Mouse (Mus musculus): ENCODE measurements around the gene Opcml.

Opcml gene
- long read RNA-seq, experiment 1 = 0 reads
- long read RNA-seq, experiment 2, partial matches to known transcripts = 0 of 1 reads
- long read RNA-seq, experiment 2, other reads (novel, unspliced or antisense) = 1 of 1 reads

DNA sequence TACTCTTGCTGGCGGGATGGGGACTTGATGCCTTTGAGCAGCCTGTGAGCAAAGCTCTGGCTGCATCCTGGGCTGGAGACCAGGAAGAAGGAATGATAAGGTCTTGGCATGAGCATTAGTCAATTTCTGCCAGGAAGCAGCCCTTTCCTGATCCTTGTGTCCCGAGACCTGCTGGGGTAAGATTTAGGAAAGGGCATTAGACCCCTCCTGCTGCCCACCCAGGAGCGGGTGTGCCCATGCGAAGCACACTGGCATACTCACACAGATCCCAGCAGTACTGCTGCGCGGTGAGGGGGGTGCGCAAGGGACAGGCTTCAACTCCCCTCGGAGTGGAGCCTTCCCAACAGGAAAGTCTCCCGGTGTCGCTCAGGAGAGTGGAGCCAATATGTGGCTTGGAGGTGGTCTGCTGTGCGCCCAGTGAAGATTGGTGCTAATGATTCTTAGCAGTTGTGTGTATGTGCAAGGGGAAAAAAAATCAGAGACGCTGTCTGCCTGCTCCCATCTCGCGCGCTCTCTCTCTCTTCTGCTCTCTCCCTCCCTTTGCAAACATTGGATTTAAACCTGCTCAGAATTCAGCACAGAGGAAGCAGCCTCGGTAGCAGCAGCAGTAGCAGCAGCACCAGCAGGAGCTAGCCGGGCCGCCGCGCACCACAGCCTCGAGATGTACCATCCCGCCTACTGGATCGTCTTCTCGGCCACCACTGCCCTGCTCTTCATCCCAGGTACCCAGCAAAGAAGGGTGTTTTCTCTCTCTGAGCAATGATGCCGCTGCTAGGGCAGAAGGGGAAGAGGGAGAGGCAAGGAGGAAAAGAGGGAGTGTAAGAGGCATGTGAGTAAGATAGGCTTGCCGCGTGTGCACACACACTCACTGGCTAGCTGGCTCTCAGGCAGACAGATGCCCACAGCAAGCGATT lies at the start of gene Opcml:
Opcml (plus strand) TSS at position 51 of the 914 bp plus-strand sequence.
- intact Hi-C loops (cut with DNase I) = no loop called here

DNA sequence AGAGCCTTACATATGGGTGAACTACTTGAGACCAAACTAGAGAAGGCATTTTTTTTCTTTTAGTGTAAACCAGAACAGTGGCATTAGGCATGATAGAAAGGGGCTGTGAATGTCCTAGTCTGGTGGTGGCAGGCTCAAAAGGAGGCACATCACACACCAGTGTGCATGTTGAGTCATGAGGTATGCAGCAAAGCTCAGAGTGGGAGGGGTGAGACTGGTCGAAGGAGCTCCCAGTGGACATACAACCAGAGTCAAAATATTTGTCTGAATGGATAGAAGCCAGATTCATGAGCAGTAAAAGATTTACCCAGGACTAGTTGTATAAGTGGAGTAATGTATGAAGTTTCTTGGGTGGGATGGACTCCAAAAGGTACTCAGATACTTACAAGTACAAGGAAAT lies 31.9 kb upstream of the Opcml start:
- intact Hi-C loops (cut with DNase I) = no loop called here

DNA sequence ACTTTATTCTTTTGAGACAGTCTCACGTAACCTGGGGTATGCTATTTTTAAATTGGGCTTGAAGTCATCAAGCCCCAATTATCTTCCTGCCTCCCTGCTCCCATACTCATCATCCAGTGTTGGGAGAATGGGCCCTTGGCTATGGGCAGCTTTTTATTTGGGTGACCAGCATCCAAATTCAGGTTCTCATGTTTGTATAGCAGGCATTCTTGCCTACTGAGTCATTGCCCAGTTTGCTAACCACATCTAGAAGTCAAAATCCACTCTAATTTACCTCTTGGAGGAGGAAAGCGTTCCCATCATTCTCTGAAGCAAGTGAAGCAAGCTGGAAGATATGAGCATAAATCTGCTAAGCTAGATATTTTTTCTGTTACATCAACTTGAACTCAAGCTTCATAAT lies 29.4 kb upstream of the Opcml start:
- intact Hi-C loops (cut with DNase I) = no loop called here

DNA sequence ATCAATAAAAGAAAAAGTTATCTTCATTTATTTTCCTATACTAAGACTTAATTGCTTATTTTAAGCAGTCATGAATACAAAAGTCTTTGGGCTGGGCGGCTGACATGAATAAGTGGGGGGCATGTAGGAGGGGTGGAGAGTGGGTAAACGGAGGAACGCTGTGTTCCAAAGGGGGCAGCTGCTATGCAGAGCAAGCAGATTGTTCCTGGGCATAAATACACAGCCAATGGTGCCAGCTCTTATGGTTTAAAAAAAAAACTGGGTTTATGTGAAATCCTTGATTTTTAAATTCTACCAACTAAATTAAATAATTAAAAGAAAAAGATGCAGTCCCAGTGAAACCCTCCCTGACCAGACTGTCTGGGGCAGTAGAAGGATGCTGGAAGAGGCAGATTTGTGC lies 24.1 kb upstream of the Opcml start:
- intact Hi-C loops (cut with DNase I) = no loop called here

DNA sequence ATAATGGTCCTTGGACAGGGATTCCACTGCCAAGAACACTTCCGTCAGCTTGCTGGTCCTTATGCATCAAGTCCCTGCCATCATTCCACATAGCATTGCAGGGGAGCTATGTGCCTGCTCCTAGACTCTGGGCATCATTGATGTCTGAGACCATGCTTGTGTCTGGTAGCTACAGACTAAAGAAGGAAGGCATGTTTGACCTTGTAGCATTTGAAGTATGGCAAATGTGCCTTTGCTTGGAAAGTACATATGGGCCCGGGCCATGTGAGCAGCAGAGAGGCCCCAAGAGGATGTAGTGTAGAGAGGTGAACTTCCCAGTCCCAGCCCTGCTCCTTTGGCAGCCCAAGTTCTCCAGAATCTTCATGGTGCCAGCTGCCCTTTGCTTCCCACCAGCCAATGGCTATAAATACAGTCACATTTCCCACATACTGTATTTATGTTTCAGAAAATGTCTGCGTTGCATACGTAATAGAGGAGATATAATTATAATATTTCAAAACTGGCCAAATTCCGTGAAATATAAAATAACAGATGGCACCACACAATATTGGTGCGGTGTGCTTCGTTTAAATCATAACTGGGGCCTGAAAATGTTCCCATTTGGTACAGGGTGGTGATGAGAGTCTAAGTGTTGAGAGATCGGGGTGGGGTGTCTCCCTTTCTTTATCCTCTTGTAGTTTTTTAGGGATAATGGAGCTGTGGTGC lies 23.2 kb upstream of the Opcml start:
- intact Hi-C loops (cut with DNase I) = no loop called here

DNA sequence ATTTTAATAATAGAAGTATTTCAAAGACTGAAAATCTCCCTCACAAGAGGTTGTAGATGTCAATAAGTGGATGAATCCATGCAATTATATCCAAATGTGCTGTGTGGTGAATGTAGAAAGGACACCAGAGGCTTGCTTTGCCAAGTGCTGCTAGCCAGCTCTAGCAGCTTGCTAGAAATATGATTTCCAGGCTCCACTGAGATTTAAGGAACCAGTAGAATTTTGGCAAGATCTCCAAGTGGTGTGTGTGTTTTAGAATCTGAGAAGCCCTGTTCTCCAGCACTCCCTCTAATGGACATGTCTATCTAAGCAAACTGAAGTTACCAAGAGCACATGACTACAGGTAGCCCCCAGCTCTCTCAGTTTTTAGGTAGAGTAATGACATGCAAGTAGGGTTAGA lies 21.8 kb upstream of the Opcml start:
- intact Hi-C loops (cut with DNase I) = no loop called here

DNA sequence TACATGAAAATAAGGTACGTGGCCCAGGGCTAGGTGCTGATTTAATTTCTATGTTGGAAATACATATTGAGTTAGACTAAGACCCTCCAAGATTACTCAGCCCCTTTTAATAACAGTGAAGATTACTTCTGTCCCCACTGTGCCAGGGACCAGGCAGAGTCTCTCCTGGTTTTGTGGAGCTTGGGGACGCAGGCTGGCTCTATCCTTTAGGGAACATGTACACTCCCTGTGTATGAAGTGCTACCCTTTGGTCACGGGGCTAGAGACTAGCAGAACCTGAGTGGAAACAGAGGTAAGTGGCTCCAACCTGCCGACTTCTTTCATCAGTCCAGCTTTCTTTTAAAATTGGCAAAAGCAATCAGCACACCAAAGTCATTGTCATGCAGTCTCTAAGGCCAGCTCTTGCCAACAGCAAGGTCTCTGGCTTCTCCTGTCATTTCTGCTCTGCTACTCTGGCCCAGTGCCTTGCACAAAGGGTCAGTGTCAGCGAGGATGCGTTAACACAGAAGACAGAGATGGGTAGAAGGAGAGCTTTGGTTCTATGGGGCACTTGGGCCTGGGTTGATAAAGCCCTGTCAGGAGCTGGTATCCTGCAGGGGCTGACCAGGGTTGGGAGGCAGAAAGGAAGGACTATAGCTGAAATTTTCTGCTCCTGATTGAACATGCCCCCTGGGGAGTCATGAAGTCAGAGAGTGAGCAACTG lies 9.1 kb upstream of the Opcml start:
- intact Hi-C loops (cut with DNase I) = no loop called here

DNA sequence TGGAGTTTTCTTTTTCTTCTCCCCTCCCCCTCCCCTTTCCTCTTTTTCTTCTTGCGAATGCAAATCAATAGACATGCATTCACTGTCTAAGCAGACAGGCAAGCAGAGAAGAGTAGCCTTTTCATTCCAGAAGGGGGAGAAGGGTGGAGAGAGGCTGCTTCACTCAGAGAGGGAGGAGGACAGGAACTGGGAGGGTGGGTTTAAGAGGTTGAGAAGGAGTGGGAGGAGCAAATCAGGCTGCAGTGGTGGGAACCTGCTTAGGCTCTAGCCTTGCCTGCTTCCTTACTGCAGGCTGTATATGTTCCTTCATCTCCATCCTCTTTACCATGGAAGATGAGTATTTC lies 8.6 kb upstream of the Opcml start:
- intact Hi-C loops (cut with DNase I) = no loop called here

DNA sequence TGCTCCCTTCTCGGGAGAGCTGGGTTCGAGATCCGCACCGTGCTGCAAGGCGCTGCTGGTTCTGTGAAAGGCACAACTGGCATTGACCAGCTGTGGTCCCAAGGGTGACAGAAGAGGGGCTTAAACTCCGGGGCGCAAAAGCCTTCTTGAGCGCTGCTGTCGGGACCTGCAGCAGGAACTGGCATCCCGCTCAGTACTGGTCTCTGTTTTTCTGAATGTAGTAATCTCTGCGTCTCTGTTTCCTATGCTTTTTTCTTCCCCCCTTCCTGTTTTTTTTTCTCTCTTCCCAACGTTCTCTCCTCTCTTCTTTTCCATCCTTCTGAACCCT lies 1.0 kb downstream of the Opcml start:
- intact Hi-C loops (cut with DNase I) = no loop called here

DNA sequence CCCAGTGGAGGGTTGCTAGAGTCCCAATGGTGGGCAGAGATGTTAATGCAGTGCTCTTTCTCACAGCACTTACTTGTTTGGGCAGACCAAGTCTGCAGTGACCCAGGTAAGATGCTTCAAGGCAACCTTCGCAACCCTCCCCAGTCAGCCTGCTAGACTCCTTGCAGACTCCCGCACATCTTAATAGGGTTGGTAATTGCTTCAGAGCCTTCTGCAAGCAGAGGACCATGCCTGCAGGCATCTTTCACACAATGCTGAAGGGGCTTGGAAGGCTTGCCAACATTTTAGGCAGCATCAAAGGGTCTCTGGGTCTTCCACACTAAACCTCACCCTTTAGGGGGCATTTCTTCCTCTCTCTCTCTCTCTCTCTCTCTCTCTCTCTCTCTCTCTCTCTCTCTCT lies 1.7 kb downstream of the Opcml start:
- intact Hi-C loops (cut with DNase I) = no loop called here

DNA sequence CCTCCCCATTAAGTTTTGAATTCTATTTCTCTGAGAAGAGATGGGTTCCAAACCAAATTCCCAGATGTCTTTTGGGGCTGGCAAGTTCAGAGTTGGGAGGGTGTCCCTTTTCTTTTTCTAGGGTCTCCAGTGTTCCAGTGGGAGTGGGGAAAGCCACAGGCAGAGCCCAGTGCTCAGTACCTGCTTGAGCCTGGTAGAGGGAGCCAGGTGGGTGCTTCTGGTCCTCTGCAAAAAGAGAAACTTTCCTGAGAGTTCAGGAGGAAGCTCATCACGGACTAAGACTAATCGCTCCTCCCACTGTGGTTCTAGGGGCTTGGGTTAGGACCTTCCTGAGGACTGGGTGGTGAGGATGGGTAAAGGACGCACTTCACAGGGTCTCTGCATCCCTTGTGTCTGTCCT lies 2.4 kb downstream of the Opcml start:
- intact Hi-C loops (cut with DNase I) = no loop called here

DNA sequence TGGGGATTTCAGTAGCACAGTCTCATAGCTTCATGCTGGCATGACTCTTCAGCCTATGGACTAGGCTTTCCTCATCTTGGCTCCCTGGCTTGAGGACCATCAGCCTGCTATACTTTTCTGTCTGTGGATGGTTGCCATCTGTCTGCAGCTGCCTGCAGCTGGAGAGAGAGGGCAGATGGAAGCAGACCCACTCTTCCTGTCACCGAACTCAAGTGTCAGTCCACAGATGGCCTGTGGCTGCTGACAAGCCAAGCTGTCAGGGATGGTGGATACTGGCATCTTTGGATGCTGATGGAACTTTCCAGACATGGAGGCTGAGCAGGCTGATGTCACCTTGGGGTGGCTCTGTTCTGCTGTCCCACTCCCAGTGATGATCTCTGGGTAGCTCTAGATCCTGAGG lies 6.0 kb downstream of the Opcml start:
- intact Hi-C loops (cut with DNase I) = no loop called here

DNA sequence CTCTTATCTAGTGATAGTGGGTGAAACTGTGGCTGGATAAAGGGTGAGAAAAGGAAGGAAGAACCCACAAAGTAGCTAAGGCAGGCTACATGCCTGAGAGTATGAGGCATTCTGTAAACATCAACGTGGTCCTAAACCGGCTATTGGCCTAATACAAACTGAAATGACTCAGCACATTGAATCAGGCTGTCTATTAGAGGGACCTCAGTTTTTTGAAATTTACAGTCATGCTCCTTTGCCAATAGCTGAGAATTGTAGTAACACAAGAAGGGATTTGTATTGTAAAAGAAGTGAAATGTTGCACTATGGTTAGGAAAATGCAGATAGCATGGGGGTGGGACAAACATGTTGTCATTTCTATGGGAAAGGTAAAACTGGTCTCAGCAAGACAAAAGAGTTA lies 10.4 kb downstream of the Opcml start:
- intact Hi-C loops (cut with DNase I) = no loop called here

DNA sequence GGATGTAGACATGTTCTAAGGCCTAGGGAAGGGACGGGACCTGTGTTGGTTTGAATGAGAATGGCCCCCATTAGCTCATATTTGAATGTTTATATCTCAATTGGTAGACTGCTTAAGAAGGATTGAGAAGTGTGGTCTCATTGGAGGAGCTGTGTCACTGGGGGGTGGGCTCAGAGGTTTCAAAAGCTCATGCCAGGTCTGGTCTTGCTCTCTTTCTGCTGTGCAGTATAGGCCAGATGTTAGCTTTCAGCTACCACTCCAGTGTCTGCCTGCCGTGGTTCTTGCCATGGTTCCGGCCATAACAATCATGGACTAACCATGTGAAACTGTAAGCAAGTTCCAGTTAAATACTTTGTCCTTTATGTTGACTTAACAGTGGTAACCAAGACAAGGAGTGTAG lies 11.2 kb downstream of the Opcml start:
- intact Hi-C loops (cut with DNase I) = no loop called here

DNA sequence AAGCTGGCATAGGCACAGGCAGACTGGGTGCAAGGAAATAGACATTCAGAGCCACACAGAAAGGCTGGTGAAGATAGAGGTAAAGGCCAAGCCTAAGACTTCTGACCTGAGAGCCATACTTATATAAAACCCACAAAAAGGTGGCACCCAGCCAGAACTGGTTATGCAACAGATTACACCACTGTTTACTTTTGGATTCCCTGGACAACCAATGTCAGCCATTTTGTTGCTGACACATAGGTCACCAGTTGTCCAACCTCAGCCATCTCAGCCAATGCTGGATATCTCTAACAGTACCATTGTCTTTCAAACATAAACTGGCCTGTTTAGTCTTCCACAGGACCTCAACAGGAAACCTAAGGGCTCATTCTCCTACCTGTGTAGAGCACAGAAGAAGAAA lies 11.8 kb downstream of the Opcml start:
- intact Hi-C loops (cut with DNase I) = no loop called here

DNA sequence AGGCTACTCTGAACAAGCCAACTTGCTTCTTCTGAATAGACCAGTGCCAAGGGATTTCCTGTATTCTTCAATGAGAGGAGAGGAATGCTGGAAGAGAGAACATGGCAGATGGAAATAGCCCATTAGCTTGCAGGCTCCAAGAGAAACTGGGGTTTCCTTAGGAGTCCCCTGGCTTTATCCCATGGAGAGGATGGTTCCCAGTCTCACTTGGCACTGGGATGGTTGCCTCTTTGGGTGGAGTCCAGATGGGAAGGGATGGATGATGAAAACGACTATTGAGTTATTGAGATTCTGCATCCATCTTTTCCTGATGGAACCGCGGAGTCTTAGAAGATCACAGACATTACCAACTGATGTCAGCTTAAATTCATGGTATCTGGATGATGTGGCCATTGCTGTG lies 13.9 kb downstream of the Opcml start:
- intact Hi-C loops (cut with DNase I) = no loop called here

DNA sequence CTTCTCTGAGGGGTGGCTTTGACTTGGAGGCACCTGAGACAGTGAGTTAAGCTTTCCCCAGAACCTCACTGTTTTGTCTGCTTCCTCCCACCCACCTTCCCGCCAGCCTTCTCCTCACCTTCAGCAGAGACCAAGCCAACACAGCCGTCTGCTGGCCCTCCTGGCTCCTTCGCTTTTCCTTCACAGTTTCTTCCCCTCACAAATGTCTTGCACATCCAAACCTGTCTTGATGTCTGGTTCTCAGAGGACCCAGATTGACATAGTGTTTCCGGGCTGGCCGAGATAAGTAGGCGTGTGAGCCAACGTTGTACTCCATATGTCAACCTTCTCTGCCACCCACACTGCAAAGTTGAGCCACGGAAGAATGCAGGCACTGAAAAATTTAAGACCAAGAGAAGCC lies 19.2 kb downstream of the Opcml start:
- intact Hi-C loops (cut with DNase I) = no loop called here

DNA sequence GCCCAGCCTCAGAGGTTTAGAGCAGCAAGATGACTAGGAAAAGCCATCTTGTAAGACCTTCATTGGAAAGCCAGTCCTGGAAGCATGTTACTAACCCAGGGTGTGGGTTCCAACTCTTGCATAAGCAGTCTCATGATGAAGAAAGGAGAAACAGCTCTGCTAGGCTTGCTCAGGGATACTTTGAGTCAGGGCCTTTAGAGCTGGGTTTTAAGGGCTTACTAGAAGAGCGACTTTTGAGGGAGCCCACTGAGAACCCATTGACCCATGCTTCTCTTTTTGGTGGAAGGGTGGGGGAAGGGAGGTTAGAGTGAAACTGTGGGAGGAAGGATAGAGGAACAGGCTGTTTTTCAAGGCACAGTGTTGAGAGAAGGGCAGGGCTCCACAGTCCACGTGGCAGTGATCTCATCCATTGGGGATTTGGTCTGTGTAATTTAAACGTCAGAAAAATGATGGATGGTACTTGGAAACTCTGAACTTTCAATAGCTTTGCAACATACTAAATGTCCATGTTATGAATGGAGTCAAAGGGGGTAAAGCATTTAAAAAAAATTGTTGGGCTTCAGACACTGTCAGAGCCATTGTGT lies 22.7 kb downstream of the Opcml start:
- intact Hi-C loops (cut with DNase I) = no loop called here

DNA sequence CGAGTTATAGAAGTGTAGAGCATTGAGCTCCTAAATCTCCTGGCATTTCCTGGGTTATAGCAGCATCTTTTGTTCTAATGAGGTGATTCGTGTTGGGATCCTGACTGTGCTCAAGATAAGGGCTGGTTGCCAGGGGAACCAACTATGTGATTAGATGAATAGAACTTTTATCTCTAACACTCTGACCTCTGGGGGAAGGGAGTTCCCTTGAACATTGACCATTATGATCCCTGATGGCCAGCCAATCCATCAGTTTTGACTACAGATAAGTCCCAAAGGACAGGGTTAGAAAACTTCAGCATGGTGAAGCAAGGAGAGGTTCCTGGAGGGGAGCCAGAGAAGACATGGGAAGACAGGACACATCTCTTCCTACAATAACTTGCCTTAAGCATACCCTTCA lies 23.6 kb downstream of the Opcml start:
- intact Hi-C loops (cut with DNase I) = no loop called here

DNA sequence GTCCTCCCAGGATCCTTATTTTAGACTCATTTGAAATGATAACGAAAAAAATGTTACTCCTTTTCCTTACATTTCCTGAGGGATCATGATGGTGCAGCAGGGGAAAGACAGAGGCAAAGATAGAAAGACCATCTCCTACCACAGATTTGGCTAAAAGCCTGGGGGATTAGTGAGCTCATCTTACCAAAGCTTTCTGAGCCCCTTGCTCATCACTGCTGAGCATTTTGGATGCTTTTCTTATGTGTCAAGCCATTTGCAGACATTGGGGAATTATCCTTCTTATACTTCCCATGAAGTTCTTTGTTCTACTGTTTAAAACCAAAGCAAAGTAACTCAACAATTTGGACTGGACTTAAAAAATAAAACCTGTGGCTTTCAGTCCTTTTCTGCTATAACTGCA lies 30.6 kb downstream of the Opcml start:
- intact Hi-C loops (cut with DNase I) = no loop called here

DNA sequence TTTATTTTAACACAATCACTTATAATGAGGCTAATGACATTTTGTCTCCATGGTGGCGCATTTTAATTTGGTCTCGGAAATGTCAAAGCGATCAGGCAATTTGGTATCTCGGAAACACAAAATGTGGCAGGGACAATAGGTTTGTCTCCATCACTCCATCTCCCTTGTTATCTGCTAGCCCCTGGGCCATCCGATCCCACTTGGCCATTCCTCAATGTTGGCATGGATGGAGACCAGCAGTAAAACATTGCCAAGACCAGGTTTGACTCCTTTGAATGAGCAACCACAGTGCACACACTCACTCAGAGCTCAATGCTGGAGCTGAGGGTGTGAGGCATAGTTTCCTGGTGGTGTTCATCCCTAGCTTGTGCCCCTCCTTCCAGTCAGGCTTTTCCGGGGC lies 32.1 kb downstream of the Opcml start:
- intact Hi-C loops (cut with DNase I) = no loop called here

DNA sequence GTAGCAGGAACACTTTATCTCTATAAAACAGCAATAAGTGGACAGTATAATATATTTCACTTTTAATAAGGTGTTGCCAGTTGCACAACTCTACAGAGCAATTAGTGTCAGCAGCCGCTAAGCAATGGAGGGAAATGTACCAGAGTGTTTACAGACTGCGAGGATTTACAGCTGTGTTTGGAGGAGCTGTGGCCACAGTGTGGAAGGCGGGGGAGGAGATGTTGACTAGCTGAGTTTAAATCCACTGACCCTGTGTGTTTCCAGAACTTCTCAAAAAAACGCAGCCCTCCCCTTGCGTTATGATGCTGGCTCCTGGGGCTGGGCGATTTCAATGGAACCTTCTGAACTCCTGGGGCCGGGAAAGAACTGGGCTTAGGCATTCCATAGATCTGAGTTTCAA lies 33.8 kb downstream of the Opcml start:
- intact Hi-C loops (cut with DNase I) = no loop called here
